Mouse (Mus musculus) heart, adult 2 months (tissue): ENCODE data around the gene Zfp207.

Source experiments
- CTCF ChIP-seq: fragments of 200-600 bp; IDR thresholded peaks from 2 replicates; pipeline ENCODE4 v1.8.1; 2022; ENCODE audit warnings: antibody characterized with exemption, mild to moderate bottlenecking, moderate library complexity
- EP300 ChIP-seq: fragments of 200-500 bp; IDR thresholded peaks from 2 replicates; pipeline ENCODE4 v1.6.1; 2011; ENCODE audit warnings: low read depth, low read length, control low read depth; ENCODE audit not compliant: insufficient read depth
- POLR2A ChIP-seq: fragments of 200-500 bp; IDR thresholded peaks from 2 replicates; pipeline ENCODE4 v1.6.1; 2011; ENCODE audit warnings: mild to moderate bottlenecking, low read depth, low read length, control low read depth; ENCODE audit not compliant: insufficient read depth

- TF ChIP-seq CTCF (no peak), POLR2A (no peak), EP300 (no peak)
Observed at GRCm38 (mm10) chr11:80383626-80384046, 557 bp downstream of the Zfp207 start.
